Mouse (Mus musculus) monocyte, adult 59 days (primary cell): ENCODE results near the gene Zfp541. TPM values are rescaled to one million over a fixed set of nuclear protein-coding genes. Genes with fewer than 3 reads are reported as not detected.

Experiments
- total RNA-seq, 2 experiments: library from RNA; stranded (reverse); gene quantifications; one replicate each; pipeline ENCODE4 v1.2.4; 2023

Zfp541 gene
- total RNA-seq = under 1 TPM; 0.50 to 0.70 TPM

GRCm38 (mm10) chr7:16061219-16062098 is at the start of gene Zfp541:
Gene Zfp541 (plus strand): TSS chr7:16061814.

DNA sequence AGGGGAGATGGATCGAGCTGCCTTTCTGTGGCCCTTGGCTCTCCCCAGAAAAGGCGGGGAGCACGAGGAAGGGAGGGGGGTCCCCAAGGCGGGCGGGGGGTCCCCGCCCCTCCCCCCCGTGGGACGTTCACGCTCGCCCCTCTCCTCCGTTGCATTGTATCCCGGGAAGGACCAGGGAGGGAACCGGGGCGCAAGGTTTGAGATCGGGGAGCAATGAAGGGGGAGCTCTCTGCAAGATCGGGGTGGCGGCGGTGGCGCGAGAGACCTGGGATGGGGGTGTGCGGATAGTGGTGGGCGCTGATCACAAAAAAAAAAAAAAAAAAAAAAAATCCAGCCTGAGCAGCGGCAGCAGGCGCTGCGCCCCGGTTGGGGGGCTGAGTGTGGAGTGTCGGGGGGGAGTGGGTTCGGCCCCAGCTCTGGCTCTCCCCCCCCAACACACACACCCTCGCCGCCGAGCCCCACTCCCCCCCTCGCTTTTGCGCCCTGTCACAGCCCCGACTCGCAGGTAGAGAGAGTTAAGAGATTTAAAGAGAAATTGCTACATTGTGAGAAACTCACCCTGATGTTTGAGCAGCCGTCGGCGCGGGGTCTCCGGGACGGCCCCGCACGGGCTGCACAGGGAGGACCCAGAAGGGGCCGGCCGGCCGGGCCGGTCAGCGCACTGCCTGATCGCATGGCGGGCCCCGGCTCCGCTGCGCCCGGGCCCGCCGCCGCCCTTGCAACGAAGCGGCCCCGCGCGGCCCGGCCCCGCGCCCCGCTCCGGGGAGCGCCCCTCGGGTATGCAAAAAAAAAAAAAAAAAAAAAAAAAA is 14.1 kb upstream of the Zfp541 start, which contains the start of gene Bicra:
Gene Bicra (minus strand): TSS at position 584 of the 809 bp plus-strand sequence.

DNA sequence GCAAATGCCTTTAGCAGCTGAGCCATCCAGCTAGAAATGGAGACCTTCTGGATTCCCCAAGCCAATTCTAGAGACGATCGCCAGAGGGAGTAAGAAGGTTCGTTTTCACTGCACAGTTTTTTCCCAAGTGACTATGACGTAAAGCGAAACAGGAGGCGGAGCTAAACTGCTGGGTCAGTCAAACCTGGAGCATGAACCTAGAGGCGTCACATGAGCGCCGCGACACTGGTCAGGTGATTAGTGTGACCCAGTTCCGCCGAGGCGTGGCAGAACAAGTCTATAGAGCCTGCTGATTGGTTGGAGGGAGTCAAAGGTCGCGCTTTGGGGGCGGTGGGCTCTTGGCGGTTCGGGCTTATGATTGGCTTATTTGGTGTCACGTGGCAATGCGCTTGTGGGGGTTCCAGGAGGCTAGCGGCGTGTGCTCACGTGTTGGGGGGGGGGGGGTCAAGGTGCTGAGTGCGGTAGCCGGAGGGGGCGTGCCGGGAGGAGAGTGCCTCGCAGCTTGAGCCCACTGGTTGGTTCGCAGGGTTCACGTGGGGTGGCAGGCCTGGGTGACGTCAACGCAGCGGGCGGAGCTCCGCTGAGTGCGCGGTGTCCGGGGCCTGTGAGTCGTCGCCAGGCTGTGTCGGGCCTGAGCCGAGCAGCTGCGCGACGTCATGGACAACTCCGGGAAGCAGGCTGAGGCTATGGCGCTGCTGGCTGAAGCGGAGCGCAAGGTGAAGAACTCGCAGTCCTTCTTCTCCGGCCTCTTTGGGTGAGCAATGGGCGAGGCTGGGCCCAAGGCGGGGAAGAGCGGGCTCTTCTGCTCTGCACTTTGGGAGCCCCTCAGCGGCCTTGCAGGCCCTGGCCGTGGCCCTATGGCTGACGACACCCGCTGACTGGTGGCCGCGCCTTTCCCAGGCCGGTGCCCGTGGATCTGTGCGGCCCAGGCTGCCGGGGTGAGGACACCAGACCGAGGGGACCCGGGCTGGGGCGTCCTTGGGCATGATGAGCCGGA is 36.7 kb downstream of the Zfp541 start, which contains the start of gene Napa:
Gene Napa (plus strand): TSS at position 438 of the 997 bp plus-strand sequence.

DNA sequence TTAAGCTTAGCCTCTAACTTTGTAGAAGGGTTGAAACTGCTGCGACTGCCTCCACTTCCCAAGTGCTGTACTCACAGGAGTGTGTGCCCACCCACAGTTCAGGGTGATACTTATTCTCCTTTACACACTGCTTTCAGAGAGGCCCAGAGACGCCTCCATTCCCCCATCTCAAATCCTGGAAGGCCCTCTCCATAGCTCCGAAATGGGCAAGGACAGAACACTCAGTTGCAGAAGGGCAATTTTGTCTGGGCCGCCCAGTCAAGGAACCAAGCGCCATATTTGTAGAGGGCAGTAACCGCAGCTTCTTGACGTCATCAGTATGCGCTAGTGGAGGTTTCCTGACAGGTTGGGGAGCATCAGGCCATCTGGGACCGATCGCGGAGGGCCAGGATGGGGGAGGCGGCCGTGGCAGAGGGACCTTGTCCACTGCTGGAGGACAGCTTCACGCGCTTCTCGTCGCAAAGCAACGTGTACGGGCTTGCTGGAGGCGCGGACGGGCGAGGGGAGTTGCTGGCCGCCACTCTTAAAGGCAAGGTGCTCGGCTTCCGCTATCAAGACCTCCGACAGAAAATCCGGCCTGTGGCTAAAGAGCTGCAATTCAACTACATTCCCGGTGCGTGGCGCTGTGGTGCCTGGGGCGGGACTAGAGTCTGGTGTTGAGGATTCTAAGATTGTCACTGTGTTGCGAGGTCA is 58.1 kb downstream of the Zfp541 start, which contains the start of gene Kptn:
Gene Kptn (plus strand): TSS at position 327 of the 693 bp plus-strand sequence.

DNA sequence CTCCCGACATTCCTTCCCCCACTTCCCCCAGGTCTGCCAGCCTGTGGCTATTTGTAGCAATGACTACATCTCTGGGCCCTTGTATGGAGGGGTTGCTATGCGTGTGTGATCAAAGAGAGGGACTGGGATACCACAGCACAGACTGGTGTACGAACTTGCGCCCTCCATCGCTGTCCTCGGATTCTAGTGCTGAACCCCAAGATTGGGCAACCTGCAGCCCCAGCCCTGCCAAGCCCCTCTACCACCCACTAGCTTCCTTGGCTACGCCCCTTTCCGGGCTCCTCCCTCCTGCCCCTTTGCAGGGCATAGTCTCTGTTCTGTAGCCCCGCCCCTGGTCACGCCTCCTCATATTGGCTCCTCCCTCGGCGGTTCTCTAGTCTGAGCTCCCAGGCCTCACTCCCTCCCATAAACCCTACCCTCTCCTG is 67.8 kb downstream of the Zfp541 start, which contains the start of gene Slc8a2:
Gene Slc8a2 (plus strand): TSS at position 406 of the 425 bp plus-strand sequence.

Other genes with a start within 250 kb of the Zfp541 start
- gene Obox6, start 222.1 kb upstream of the Zfp541 start, total RNA-seq = not detected
- not detected for gene Crx, start 181.8 kb upstream of the Zfp541 start, total RNA-seq
- gene Crxos, start 179.2 kb upstream of the Zfp541 start, total RNA-seq = not detected
- gene Selenow, start 139.4 kb upstream of the Zfp541 start, total RNA-seq = 100 to 1,000 TPM; 123 to 124 TPM
- gene Nop53, start 115.7 kb upstream of the Zfp541 start, total RNA-seq = 100 to 1,000 TPM; 338 to 417 TPM
- gene Ehd2, start 94.2 kb upstream of the Zfp541 start, total RNA-seq = under 1 TPM; 0.27 to 0.55 TPM
- 10 to 100 TPM; 41.9 to 54.2 TPM for gene Bicra, start 13.9 kb upstream of the Zfp541 start, total RNA-seq
- 100 to 1,000 TPM; 224 to 251 TPM for gene Napa, start 36.6 kb downstream of the Zfp541 start, total RNA-seq
- 10 to 100 TPM; 23.0 to 27.9 TPM for gene Kptn, start 58.1 kb downstream of the Zfp541 start, total RNA-seq
- under 1 TPM in 1 of 2 experiments, not detected in 1; 0.24 TPM for gene Slc8a2, start 68.0 kb downstream of the Zfp541 start, total RNA-seq
- 1 to 10 TPM; 5.1 to 6.4 TPM for gene Meis3, start 113.3 kb downstream of the Zfp541 start, total RNA-seq
- 10 to 100 TPM; 31.1 to 32.0 TPM for gene Dhx34, start 160.2 kb downstream of the Zfp541 start, total RNA-seq
- gene C5ar2, start 182.3 kb downstream of the Zfp541 start, total RNA-seq = 1 to 10 TPM; 5.2 to 6.0 TPM
- gene C5ar1, start 197.7 kb downstream of the Zfp541 start, total RNA-seq = 10 to 100 TPM; 80.1 to 84.6 TPM
- 10 to 100 TPM; 22.5 to 23.4 TPM for gene Inafm1, start 211.8 kb downstream of the Zfp541 start, total RNA-seq
- 100 to 1,000 TPM; 303 to 392 TPM for gene Ccdc9, start 225.0 kb downstream of the Zfp541 start, total RNA-seq
- 100 to 1,000 TPM; 117 to 125 TPM for gene Bbc3, start 246.6 kb downstream of the Zfp541 start, total RNA-seq